Mouse (Mus musculus) lung, embryonic 14.5 days (tissue): ENCODE data around the gene Gm15140. TPM values are rescaled to one million over a fixed set of nuclear protein-coding genes. Genes with fewer than 3 reads are reported as not detected.
"Not testable (repeated sequence)": the region's sequence is repeated elsewhere in the genome, so short reads cannot be mapped to it uniquely, and the experiment has no call there.

Experiments used
- ATAC-seq: fragments of 200-750 bp; cut with Nextera tagmentation; 2 replicates; pipeline ENCODE4 v1.8.0; 2017; ENCODE audit warnings: mild to moderate bottlenecking, moderate TSS enrichment, moderate library complexity; ENCODE audit not compliant: insufficient read depth
- DNase-seq: peaks from one replicate; pipeline ENCODE4 v3.0.0-alpha.2; 2015
- H3K27ac ChIP-seq: fragments of 300-500 bp; sonication (generic); 2 replicates; pipeline ENCODE4 v1.5.1; 2014; ENCODE audit warnings: low read depth, mild to moderate bottlenecking, moderate library complexity
- H3K27me3 ChIP-seq: fragments of 300-500 bp; sonication (generic); 2 replicates; pipeline ENCODE4 v1.6.1; 2014; ENCODE audit warnings: low read length, control low read depth; ENCODE audit not compliant: insufficient read depth
- H3K36me3 ChIP-seq: fragments of 300-500 bp; sonication (generic); 2 replicates; pipeline ENCODE4 v1.6.1; 2014; ENCODE audit warnings: control low read depth; ENCODE audit not compliant: insufficient read depth
- H3K4me1 ChIP-seq: fragments of 300-500 bp; sonication (generic); 2 replicates; pipeline ENCODE4 v1.6.1; 2014; ENCODE audit warnings: antibody characterized with exemption, control low read depth; ENCODE audit not compliant: insufficient read depth
- H3K4me2 ChIP-seq: fragments of 300-500 bp; sonication (generic); 2 replicates; pipeline ENCODE4 v1.6.1; 2014; ENCODE audit warnings: mild to moderate bottlenecking
- H3K4me3 ChIP-seq: fragments of 300-500 bp; sonication (generic); 2 replicates; pipeline ENCODE4 v1.5.1; 2014; ENCODE audit warnings: low read depth, low read length
- H3K9ac ChIP-seq: fragments of 300-500 bp; sonication (generic); 2 replicates; pipeline ENCODE4 v1.6.1; 2014
- H3K9me3 ChIP-seq: fragments of 300-500 bp; sonication (generic); 2 replicates; pipeline ENCODE4 v1.6.1; 2016; ENCODE audit warnings: low read depth, low read length, control low read depth
- WGBS: fragments of 180-500 bp; shearing (Covaris S2); extraction: QIAGEN DNeasy Blood & Tissue Kit; methylation state at CpG from one replicate; pipeline ENCODE4 v1.1.7; 2014; 5-methylcytosine and 5-hydroxymethylcytosine counted together
- polyA plus RNA-seq: library from polyadenylated mRNA; unstranded; fragments of >200 nt; fragmentation: Nextera tagmentation; extraction: Ambion mirVana; gene quantifications from 2 replicates; pipeline ENCODE4 v1.2.1, GENCODE M21; 2014

Gm15140 gene
- polyA plus RNA-seq, result not detected in 2 replicates

DNA sequence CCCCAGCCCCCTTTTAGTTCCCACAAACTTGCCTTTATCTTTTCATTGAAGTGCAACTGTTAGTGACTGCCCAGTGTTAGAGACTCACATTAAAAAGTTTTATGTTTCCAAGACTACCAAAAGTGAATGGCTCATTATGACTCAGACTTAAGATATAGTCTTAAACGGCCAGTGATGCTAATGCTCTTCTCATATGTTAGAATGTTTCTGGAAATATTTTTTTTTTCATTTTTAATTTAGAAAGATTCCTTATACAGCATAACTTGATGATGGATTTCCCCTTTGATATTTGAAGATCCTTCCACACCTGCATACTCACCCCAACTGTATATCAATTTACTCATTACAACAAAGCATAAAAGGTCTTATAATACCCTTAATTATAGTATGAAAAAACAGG is at the start of gene Gm15140:
TSS of gene Gm15140 (minus strand) at position 101 of the 400 bp plus-strand sequence.
- H3K4me1 ChIP-seq, H3K4me2 ChIP-seq, H3K27me3 ChIP-seq, DNase-seq, ATAC-seq, H3K9ac ChIP-seq, H3K27ac ChIP-seq, H3K4me3 ChIP-seq, H3K36me3 ChIP-seq, H3K9me3 ChIP-seq: not testable (repeated sequence)
- 67% methylated on average over 1 of the region's 1 CpGs for WGBS

Other genes starting within 250 kb of the Gm15140 start
- gene Samt1, start 108.0 kb downstream of the Gm15140 start, polyA plus RNA-seq, result not detected in 2 replicates
- not detected in 2 replicates for gene 4921511M17Rik, start 86.9 kb downstream of the Gm15140 start, polyA plus RNA-seq
- not detected in 2 replicates for gene Gm10057, start 65.6 kb downstream of the Gm15140 start, polyA plus RNA-seq
- not detected in 2 replicates for gene 4930524N10Rik, start 222.7 kb upstream of the Gm15140 start, polyA plus RNA-seq